Mouse (Mus musculus): Measurements from ENCODE around the gene Vdac1. TPM values are rescaled to one million over a fixed set of nuclear protein-coding genes. Genes with fewer than 3 reads are reported as not detected.

Gene Vdac1
- polyA plus RNA-seq, 1 experiment from 2014 or later, result 266 TPM

DNA sequence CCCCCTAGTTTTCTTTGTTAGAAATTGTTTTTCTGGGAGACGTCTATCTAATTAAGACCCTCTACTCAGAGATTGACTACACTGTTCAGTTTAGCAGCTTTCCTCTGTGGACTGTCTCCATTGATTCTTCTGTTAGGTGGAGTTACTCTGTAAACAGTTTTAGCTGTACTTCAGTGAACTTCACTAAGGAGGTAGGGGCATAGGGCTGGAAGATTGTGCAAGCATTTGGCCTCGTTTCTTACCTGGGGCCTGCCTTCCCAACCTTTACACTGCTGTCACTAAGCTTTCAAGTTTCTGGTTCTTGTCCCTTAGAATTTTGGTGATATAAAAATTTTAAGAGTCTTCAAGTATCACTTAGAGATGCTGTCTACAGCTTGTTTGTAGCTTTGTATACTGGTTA, 40.8 kb downstream of the Vdac1 start:
- no peak for ATAC-seq (ENCODE audit: insufficient read depth, low FRiP score, low read depth)
- no peak overlapping the region for H3K4me2 ChIP-seq
- 56% methylated on average over 2 of the region's 2 CpGs for WGBS
- H3K9ac ChIP-seq, result no peak overlapping the region
- H3K4me3 ChIP-seq (replicated peaks), result no peak overlapping the region
- H3K9me3 ChIP-seq, result no peaks in the 10 kb centered on the region
- H3K27ac ChIP-seq, result no peak overlapping the region
- peaks cover 10% of the 10 kb centered on the region for H3K36me3 ChIP-seq
- no peaks in the 10 kb centered on the region for H3K27me3 ChIP-seq (replicated peaks)
- peaks cover 3% of the 10 kb centered on the region; the same call in 1 of the 2 replicates for H3K4me1 ChIP-seq

DNA sequence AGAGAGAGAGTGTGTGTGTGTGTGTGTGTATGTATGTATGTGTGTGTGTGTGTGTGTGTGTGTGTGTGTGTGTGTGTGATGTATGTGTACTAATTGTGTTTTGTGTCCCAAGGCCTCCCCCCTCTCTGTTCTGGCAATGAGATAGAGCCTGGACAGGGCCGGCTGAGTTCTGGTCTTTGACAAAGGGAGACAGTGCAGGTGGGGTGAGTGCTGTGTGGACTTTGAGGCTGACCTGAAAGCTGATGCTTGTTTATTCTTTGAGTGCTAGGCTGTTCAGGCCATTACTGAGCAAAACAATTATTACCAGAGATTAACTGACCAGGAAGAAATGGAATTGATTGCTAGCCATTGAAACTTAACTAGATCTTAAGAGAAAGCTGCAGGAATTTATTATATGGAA, 41.9 kb downstream of the Vdac1 start:
- no peaks in the 10 kb centered on the region; the same call in 1 of the 2 replicates for H3K4me1 ChIP-seq
- H3K4me2 ChIP-seq, result no peak overlapping the region
- no peaks in the 10 kb centered on the region for H3K9me3 ChIP-seq
- WGBS, result 58% methylated on average over 1 of the region's 1 CpGs
- H3K27ac ChIP-seq, result no peak overlapping the region
- H3K9ac ChIP-seq, result no peak overlapping the region
- no peak for ATAC-seq (ENCODE audit: insufficient read depth, low FRiP score, low read depth)
- H3K27me3 ChIP-seq (replicated peaks), result no peaks in the 10 kb centered on the region
- H3K36me3 ChIP-seq, result peaks cover 15% of the 10 kb centered on the region
- H3K4me3 ChIP-seq (replicated peaks), result no peak overlapping the region

GRCm38 (mm10) chr11:52404209-52404608, 43.5 kb downstream of the Vdac1 start:
- no peaks in the 10 kb centered on the region for H3K4me1 ChIP-seq
- no peak overlapping the region for H3K27ac ChIP-seq
- no peak overlapping the region for H3K9ac ChIP-seq
- no peaks in the 10 kb centered on the region for H3K27me3 ChIP-seq (replicated peaks)
- WGBS, result 88% methylated on average over 5 of the region's 5 CpGs
- no peak for ATAC-seq (ENCODE audit: insufficient read depth, low FRiP score, low read depth)
- H3K4me3 ChIP-seq (replicated peaks), result no peak overlapping the region
- no peak overlapping the region for H3K4me2 ChIP-seq
- peaks cover 25% of the 10 kb centered on the region for H3K36me3 ChIP-seq
- no peaks in the 10 kb centered on the region for H3K9me3 ChIP-seq

DNA sequence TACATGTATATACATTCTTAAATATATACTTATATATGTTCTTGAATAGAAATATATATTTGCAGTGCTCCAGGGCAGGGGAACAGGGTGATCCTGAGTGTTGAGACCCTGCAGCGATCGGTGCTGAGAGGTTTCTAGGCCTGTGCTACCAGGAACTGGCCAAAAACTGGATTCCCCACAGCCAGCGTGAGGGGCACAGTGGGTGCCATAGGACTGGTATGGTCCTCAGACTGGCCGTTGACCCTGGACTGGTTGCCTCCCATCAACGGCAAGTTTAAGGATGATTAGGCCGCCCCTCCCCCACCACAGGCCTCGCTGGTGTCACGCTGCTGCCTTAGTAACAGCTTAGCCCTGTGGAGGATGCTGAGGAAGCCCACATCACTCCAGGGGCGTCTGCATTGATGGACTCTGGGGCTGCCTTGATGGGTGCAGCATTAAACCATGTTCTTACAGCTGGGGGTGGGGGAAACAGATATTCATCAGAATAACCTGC, 44.6 kb downstream of the Vdac1 start:
- Histone ChIP-seq H3K4me3 (replicated peaks) (no peak overlapping the region), H3K27me3 (replicated peaks) (no peaks in the 10 kb centered on the region), H3K4me2 (no peak overlapping the region), H3K27ac (no peak overlapping the region), H3K9me3 (no peaks in the 10 kb centered on the region), H3K4me1 (no peaks in the 10 kb centered on the region), H3K36me3 (peaks cover 25% of the 10 kb centered on the region), H3K9ac (no peak overlapping the region)
- WGBS, result 84% methylated on average over 9 of the region's 9 CpGs
- ATAC-seq (ENCODE audit: insufficient read depth, low FRiP score, low read depth), result no peak

DNA sequence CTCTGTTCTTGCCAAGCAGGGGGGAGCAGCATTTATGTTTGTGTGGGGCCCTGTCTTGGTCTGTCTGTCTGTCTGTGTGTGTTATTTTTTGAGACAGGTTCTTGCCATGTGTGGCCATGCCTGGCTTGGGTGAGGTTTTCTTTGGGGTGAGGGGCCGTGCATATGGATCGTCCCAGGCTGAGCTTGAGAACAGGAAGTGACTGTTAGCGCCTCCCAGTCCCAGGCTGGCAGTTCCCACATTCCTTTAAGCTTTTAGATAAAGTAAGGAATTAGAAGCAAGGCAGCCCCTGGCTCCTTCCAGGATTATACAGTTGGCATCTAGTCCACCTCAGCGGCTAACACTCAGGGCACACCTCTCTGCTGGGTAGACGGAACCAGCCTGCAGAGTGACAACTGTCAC, 48.7 kb downstream of the Vdac1 start:
- no peaks in the 10 kb centered on the region for H3K9me3 ChIP-seq
- no peaks in the 10 kb centered on the region for H3K4me1 ChIP-seq
- 69% methylated on average over 5 of the region's 5 CpGs for WGBS
- H3K9ac ChIP-seq, result no peak overlapping the region
- no peak overlapping the region for H3K27ac ChIP-seq
- H3K4me2 ChIP-seq, result no peak overlapping the region
- no peak overlapping the region for H3K4me3 ChIP-seq (replicated peaks)
- ATAC-seq (ENCODE audit: insufficient read depth, low FRiP score, low read depth), result no peak
- no peaks in the 10 kb centered on the region for H3K27me3 ChIP-seq (replicated peaks)
- H3K36me3 ChIP-seq, result peaks cover 19% of the 10 kb centered on the region

DNA sequence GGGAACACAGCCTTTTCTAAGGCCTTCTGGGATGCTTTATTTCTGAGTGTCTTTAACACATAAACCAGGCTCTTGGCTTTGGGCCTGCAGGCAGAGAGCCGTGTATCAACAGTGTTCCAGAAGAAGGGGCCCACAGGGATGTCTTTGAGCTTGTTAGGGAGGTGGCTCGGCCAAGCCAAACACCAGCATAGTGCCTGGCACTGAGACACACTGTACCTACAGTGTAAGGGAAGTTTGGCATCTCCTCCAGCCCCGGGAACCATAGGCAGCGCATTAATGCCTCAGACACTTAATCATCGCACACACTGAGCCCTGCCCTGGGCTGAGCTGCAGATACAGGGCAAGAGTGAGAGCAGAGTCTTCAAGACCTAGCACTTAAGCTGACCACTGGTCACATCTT, 57.7 kb downstream of the Vdac1 start:
- no peaks in the 10 kb centered on the region for H3K36me3 ChIP-seq
- H3K9ac ChIP-seq, result no peak overlapping the region
- no peak overlapping the region for H3K27ac ChIP-seq
- no peaks in the 10 kb centered on the region for H3K27me3 ChIP-seq (replicated peaks)
- 60% methylated on average over 5 of the region's 5 CpGs for WGBS
- no peak for ATAC-seq (ENCODE audit: insufficient read depth, low FRiP score, low read depth)
- no peak overlapping the region for H3K4me2 ChIP-seq
- H3K4me1 ChIP-seq, result 0 out of 2 replicates have a peak, but pooled peaks cover 4% of the 10 kb centered on the region
- H3K9me3 ChIP-seq, result no peaks in the 10 kb centered on the region
- H3K4me3 ChIP-seq (replicated peaks), result no peak overlapping the region

DNA sequence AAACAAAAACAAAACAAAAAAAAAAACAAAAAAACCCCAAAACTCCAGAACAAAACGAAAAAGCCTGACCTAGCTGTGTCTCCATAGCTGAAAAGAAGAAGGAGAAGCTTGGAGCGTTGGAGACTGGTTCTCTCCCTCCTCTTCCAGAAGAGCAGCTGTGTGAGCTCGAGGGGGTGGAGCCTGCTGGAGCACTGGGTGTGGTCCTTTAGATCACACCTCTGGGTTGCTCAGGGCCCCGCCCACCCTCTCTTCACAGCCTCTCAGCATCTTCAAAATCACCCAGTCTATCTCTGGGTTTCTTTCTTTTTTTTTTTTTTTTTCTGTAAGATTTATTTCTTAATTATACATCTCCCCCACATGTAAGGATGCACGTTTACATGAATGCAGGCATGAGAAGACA, 58.6 kb downstream of the Vdac1 start:
- no peak overlapping the region for H3K4me3 ChIP-seq (replicated peaks)
- H3K4me2 ChIP-seq, result no peak overlapping the region
- no peak overlapping the region for H3K27ac ChIP-seq
- 45% methylated on average over 5 of the region's 5 CpGs for WGBS
- no peaks in the 10 kb centered on the region for H3K9me3 ChIP-seq
- no peaks in the 10 kb centered on the region for H3K27me3 ChIP-seq (replicated peaks)
- no peaks in the 10 kb centered on the region for H3K36me3 ChIP-seq
- H3K9ac ChIP-seq, result no peak overlapping the region
- H3K4me1 ChIP-seq, result 0 out of 2 replicates have a peak, but pooled peaks cover 4% of the 10 kb centered on the region
- no peak for ATAC-seq (ENCODE audit: insufficient read depth, low FRiP score, low read depth)

- 72% methylated on average over 7 of the region's 7 CpGs for WGBS
- H3K4me1 ChIP-seq, result 0 out of 2 replicates have a peak, but pooled peaks cover 4% of the 10 kb centered on the region
- no peak overlapping the region for H3K9ac ChIP-seq
- no peaks in the 10 kb centered on the region for H3K36me3 ChIP-seq
- H3K4me2 ChIP-seq, result no peak overlapping the region
- no peak overlapping the region for H3K27ac ChIP-seq
- no peaks in the 10 kb centered on the region for H3K27me3 ChIP-seq (replicated peaks)
- ATAC-seq (ENCODE audit: insufficient read depth, low FRiP score, low read depth), result no peak
- H3K4me3 ChIP-seq (replicated peaks), result no peak overlapping the region
- no peaks in the 10 kb centered on the region for H3K9me3 ChIP-seq
Measured at GRCm38 (mm10) chr11:52419861-52420260, 59.2 kb downstream of the Vdac1 start.

DNA sequence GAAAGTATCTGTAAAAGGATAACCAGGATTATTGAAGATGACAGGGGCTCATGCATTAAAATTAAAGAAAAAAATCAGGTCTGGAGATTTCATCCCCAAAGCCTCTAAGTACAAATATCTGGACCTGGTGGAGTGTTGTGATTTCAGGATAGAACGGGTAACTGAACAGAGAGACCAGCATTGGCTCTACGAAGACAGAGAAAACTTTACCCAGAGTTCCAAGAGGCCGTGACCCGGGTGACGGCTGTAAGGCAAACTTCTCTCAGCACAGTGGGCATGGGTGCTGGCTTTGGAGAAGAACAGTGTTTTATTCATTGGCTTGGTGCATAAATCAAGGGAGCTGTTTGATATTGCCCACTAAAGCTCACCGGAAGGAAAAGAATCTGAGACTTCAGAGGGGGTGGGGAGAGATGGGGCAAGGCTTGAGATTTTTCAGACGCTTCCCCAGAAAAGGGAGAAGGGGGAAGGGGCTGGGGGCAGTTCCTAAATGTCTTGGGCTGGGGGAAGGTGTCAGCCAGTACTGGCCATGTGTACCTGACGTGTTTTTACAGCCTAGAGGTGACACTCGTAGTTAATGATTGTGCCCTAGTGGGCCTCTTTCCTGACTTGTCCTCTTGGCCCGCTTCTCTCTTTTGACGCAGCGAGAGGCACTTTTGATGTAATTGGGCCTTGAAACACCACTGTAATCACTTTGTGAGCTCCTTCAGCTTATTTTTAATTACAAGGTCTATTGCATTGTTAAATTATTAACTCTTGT, 59.8 kb downstream of the Vdac1 start:
- Histone ChIP-seq H3K9ac (no peak overlapping the region), H3K27ac (no peak overlapping the region), H3K4me3 (replicated peaks) (no peak overlapping the region), H3K9me3 (no peaks in the 10 kb centered on the region), H3K36me3 (no peaks in the 10 kb centered on the region), H3K27me3 (replicated peaks) (no peaks in the 10 kb centered on the region), H3K4me1 (0 out of 2 replicates have a peak, but pooled peaks cover 4% of the 10 kb centered on the region), H3K4me2 (no peak overlapping the region)
- WGBS, result 66% methylated on average over 12 of the region's 12 CpGs
- no peak for ATAC-seq (ENCODE audit: insufficient read depth, low FRiP score, low read depth)

DNA sequence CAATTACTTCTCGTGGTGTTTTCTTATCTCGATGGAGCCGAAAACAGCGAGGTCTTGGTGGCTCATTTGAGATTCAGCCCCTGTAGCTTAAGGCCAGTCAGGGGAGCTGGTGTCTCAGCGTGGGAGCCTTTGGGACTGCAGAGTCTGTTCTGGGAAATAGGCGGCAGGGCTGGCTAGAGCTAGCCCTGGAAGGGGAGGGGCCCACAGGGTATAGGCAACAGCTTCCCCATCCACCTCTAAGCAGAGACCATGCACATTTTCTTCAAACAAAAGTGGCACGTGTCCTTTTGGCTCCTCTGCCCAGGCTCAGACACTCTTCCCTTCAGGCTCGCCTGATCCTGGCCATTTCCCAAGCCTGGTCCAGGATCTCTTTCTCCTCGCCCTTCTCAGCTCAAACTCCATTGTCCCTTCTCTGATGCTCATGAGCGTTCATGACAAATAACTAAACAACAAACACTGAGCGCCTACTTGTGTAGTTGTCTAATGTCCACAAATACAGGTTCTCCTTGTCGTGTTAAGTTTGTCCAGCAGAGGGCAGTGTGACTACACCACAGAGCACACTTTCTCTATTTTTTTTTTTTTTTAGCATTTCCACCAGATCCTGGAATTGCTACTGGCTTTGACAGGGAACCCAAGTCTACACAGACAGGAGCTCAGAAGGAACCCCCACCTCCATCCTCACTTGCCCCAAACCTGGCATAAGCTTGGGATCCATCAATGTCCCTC, 60.6 kb downstream of the Vdac1 start:
- Histone ChIP-seq H3K27me3 (replicated peaks) (no peaks in the 10 kb centered on the region), H3K9ac (no peak overlapping the region), H3K4me2 (no peak overlapping the region), H3K36me3 (no peaks in the 10 kb centered on the region), H3K9me3 (no peaks in the 10 kb centered on the region), H3K27ac (no peak overlapping the region), H3K4me1 (0 out of 2 replicates have a peak, but pooled peaks cover 4% of the 10 kb centered on the region), H3K4me3 (replicated peaks) (no peak overlapping the region)
- no peak for ATAC-seq (ENCODE audit: insufficient read depth, low FRiP score, low read depth)
- 30% methylated on average over 12 of the region's 12 CpGs for WGBS

DNA sequence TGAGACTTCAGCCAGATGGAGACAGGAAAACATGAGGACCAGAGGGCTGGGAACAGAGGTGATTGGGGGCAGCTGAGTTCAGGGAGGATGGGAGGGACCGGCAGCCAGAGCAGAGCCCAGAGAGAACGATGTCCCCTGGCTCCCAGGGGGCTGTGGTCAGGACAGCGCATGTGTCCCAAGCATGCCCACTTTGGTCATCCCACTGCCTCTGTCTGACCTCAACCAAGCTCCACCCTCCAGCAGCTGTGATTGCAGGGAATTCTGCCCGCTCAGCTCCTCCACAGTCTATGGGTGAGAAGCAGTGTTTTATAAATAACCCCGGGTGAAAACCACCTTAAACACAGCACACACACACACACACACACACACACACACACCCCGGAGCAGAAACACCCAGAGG, 68.8 kb downstream of the Vdac1 start:
- Histone ChIP-seq H3K4me1 (no peaks in the 10 kb centered on the region), H3K9ac (no peak overlapping the region), H3K36me3 (no peaks in the 10 kb centered on the region), H3K9me3 (no peaks in the 10 kb centered on the region), H3K4me2 (no peak overlapping the region), H3K27ac (no peak overlapping the region), H3K27me3 (replicated peaks) (no peaks in the 10 kb centered on the region), H3K4me3 (replicated peaks) (no peak overlapping the region)
- 64% methylated on average over 6 of the region's 6 CpGs for WGBS
- no peak for ATAC-seq (ENCODE audit: insufficient read depth, low FRiP score, low read depth)

DNA sequence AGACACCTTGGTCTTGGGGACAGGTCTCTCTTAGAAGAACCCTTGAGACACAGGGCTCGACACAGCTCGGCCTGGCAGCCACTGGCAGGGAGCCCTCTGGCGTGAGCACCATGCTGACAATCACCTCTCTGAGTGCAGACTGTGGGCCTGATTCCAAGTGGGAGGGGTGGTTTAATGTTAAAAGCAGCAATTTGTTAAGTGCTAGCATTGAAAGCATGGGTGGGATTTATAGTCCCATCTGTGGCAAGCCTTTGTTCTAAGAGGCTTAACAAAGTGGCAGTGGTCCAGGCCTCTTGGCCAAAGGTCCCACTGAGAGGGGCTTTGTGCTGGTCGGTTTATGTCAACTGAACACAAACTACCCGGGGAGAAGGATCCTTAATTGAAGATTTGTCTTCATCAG, 70.9 kb downstream of the Vdac1 start:
- no peak overlapping the region for H3K27ac ChIP-seq
- H3K4me3 ChIP-seq (replicated peaks), result no peak overlapping the region
- H3K4me2 ChIP-seq, result no peak overlapping the region
- no peaks in the 10 kb centered on the region for H3K9me3 ChIP-seq
- no peaks in the 10 kb centered on the region for H3K4me1 ChIP-seq
- 0 out of 2 replicates have a peak, but pooled peaks have one; percentile 35 for ATAC-seq (ENCODE audit: insufficient read depth, low FRiP score, low read depth)
- no peaks in the 10 kb centered on the region for H3K27me3 ChIP-seq (replicated peaks)
- WGBS, result 49% methylated on average over 5 of the region's 5 CpGs
- no peaks in the 10 kb centered on the region for H3K36me3 ChIP-seq
- H3K9ac ChIP-seq, result no peak overlapping the region

Data from stomach, embryonic 15.5 days (tissue).